Mouse (Mus musculus): Measurements from ENCODE around the gene Ppp1r13l.

GRCm38 (mm10) chr7:19314033-19314432 is 45.5 kb upstream of the Ppp1r13l start:
- no peak for TF ChIP-seq CTCF (IDR thresholded peaks at IDR 0.05; ENCODE audit: low read depth, low read length)
- TF ChIP-seq POLR2A (IDR thresholded peaks at IDR 0.05; ENCODE audit: borderline replicate concordance, low read depth, low read length), result no peak

Data from bone marrow macrophage, adult 2 months (primary cell).